Mouse (Mus musculus) liver, adult 2 months (tissue): ENCODE results near the gene Cand2.
"Not testable (repeated sequence)": the region's sequence is repeated elsewhere in the genome, so short reads cannot be mapped to it uniquely, and the experiment has no call there.

Source experiments
- CTCF ChIP-seq: fragments of 200-500 bp; IDR thresholded peaks from 2 replicates; pipeline ENCODE4 v1.5.1; 2011; ENCODE audit warnings: low read depth, low read length, control low read depth
- POLR2A ChIP-seq: fragments of 200-500 bp; IDR thresholded peaks from 2 replicates; pipeline ENCODE4 v1.6.1; 2011; ENCODE audit warnings: low read length, control low read depth; ENCODE audit not compliant: insufficient read depth; ENCODE audit errors: extremely low read depth

GRCm38 (mm10) chr6:115823850-115824464 is 49.6 kb downstream of the Cand2 start:
- TF ChIP-seq CTCF, result peak; percentile 57
- TF ChIP-seq POLR2A, result not testable (repeated sequence)
